Mouse (Mus musculus): ENCODE data around the gene Ttc16.

The Ttc16 gene

DNA sequence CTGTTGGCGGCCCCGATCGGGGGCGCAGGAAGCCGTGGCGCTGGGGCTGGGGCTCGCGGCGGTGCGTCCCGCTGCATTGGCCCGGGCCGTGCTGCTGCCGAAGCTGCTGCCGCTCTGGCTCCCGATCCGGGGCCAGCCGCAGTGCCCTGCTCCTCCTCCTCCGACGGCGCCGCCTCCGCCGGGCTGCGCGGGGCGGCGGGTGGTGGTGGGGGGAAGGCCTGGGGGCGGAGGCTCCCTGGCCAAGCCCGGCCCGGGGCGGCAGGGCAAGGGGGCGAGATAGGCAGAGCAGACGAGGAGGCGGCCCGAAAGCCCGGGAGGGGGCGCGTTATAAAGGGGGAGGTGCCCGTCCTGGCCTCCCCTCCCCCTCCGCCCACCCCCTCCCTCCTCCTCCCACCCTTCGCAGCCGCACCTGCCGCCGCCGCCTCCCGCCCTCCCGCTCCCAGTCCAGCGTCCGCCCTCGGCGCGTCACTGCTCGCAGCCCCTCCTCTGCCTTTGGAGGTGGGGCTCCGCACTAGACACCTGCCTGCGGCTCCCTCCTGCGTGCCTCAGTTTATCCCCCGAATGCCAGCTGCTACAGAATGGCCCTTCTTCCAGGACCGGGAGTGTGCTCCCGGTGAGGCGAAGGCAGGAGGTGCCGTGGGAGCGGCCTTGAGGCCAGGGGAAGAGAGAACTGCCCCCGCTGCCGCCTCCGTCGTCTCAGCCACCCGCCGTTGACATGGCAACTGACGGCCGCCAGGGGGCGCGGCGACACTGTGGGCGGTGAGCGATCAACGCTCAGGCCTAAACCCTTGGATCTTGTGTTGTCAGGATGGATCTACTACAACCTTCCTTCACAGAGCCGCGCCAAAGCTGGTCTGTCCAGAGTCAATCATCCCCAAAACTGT lies 62.3 kb downstream of the Ttc16 start, which contains the start of gene Cdk9:
Gene Cdk9, minus strand, starts transcription at position 143 of the 884 bp plus-strand sequence.
- peak; percentile 93 for DNase-seq

DNA sequence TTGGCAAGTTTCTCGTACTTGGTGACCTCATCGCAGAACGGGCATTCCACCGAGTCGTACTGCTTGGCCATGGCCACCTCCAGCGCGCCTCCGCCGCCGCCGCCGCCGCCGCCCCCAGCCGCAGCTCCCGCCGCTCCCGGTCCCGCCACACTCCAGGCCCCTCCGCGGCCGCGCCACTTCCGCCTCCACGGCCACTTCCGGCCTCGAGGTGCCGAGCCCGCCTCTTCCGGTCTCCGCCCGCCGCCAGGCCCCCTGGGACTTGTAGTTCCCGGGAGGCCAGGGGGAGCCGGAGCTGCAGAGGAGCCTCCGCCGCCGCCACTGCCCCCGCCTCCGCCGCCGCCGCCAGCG lies 62.9 kb downstream of the Ttc16 start:
- peak; percentile 95 for DNase-seq

GRCm38 (mm10) chr2:32712108-32712551 lies 63.3 kb downstream of the Ttc16 start:
- DNase-seq: peak; percentile 66

DNA sequence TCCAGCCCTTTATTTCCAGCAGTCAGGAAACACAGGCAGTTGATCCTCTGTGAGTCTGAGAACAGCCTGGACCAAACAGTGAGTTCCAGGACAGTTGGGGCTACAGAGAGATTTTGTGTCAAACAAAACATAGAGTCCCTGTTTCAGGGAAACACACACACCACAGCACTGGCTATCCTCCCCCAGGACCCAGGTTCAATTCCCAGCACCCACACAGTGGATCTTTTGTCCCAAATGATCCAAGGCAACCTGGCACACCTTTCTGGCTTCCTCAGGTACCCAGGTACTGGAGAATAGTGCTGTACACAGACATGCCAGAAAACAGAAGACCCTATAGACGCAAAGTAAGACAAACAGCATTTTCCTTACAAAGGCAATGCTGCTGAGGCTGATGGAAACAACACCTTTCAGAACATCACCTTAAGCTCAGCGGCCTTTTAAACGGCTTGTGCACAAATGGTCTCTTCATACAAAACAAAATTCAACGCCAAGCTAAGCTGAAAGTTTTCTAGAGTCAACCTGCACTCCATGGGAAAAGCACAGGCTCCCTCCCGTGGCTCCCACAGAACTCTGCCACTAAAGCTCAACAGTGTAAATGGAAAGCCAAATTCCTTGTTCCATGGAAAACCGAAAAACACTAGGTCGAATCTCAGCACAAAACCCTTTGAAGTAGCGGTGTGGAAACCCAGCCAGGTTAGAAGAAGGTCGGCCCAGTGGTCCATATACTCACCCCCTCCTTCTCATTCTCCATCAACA lies 64.0 kb downstream of the Ttc16 start:
- no peak for DNase-seq

- DNase-seq: no peak
Observed at GRCm38 (mm10) chr2:32710425-32710824, 65.0 kb downstream of the Ttc16 start.

DNA sequence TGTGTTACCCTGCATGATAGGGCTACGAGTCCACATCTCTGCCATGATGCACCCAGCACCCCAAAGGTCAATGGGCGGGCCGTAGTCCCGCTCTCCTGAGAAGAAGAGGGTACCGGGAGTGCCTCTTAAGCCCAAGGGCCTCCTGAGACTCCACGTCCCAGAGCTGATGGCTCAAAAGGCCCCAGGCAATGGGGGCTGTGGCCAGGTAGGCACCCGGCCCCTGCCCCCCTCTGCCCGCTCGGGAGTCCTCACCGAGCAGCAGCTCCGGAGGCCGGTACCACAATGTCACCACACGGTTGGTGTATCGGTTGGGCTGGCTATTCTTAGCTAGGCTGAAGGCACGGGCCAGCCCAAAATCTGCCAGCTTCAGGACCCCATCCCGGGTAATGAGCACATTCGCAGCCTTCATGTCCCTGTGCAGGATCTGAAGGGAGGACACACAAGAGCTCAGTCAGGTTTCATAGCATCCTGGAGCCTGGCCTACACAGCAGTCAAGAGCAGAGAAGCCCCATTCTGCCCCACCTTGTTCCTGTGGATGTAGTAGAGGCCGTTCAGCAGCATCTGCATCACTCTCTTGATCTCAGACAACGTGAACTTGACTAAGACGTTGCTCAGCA lies 65.8 kb downstream of the Ttc16 start:
- DNase-seq: no peak

GRCm38 (mm10) chr2:32708643-32709042 lies 66.8 kb downstream of the Ttc16 start:
- DNase-seq: no peak
